10 mouse cellular contexts compared by ENCODE assay signal in genomic region chr7:44373460-44373859, GRCm38 (mm10). TPM values are rescaled to one million over a fixed set of nuclear protein-coding genes. Genes with fewer than 3 reads are reported as not detected.
A peak's percentile ranks its signal among the peaks of the same experiment; 100 is the strongest.
DNase-seq lines count a peak whose midpoint lies in the region; ATAC-seq and TF ChIP-seq lines count a peak whose summit lies in the region.
"Had no signal": no experiment of that assay in that cellular context is flagged by ENCODE, and none has a peak within 500 bp of the region (broad histone marks: within the 10 kb centered on the region; RNA-seq: fewer than 3 reads in every experiment).

No protein-coding gene starts in this region.

- TF ChIP-seq EP300 in heart, adult 2 months (IDR thresholded peaks at IDR 0.05; ENCODE audit: insufficient read depth, low read depth, low read length) = no peak
- no peak for TF ChIP-seq EP300 in CH12.LX (IDR thresholded peaks at IDR 0.05; ENCODE audit: low read length)

- peak overlapping the region; percentile 80 for H3K27ac ChIP-seq in heart, adult 2 months
- no peak overlapping the region for H3K27ac ChIP-seq in CH12.LX (ENCODE audit: insufficient read depth, low read depth)
- H3K27ac ChIP-seq in forebrain, embryonic 14.5 days (ENCODE audit: low read depth, low read length) = no peak overlapping the region
- H3K27ac ChIP-seq in liver, embryonic 15.5 days (replicated peaks) = no peak overlapping the region

- dilution Hi-C loops in CH12.LX (cut with MboI; ENCODE audit: extremely low pct_ligation_motif_present, extremely low pct_unique_long_range_greater_than_20kb, low sequenced_read_pairs) = no loop called here

- H3K4me1 ChIP-seq in heart, adult 2 months (ENCODE audit: control insufficient read depth, insufficient read depth, low read length) = no peaks in the 10 kb centered on the region; the same call in 1 of the 2 replicates
- peaks cover 0 to 21% of the 10 kb centered on the region in 2 experiments; a peak in 2 of 4 replicates for H3K4me1 ChIP-seq in CH12.LX (ENCODE audit: control insufficient read depth in 1 of 2, insufficient read depth in 2 of 2)
- peaks cover 7% of the 10 kb centered on the region for H3K4me1 ChIP-seq in forebrain, embryonic 14.5 days (ENCODE audit: control insufficient read depth, insufficient read depth, low read length)
- H3K4me1 ChIP-seq in liver, embryonic 15.5 days (replicated peaks) = peaks cover 22% of the 10 kb centered on the region

- H3K4me2 ChIP-seq in CH12.LX (ENCODE audit: insufficient read depth, low read depth, poor library complexity, severe bottlenecking) = peak overlapping the region; percentile 79
- H3K4me2 ChIP-seq in forebrain, embryonic 14.5 days (ENCODE audit: low read length) = peak overlapping the region; percentile 80
- peak overlapping the region; percentile 82 for H3K4me2 ChIP-seq in liver, embryonic 15.5 days

- no peak for DNase-seq in heart, adult 2 months
- no peak for DNase-seq in heart, postnatal 4 days
- no peak for DNase-seq in CH12.LX (ENCODE audit: extremely low read depth)
- DNase-seq in forebrain, embryonic 14.5 days (ENCODE audit: low spot score) = no peak
- no peak for DNase-seq in T-cell, adult 2 months (ENCODE audit: low spot score)
- no peak for DNase-seq in gastrocnemius, postnatal 10 days
- no peak for DNase-seq in adrenal gland, postnatal 36 days

- no peaks in the 10 kb centered on the region for H3K36me3 ChIP-seq in heart, adult 2 months (ENCODE audit: control insufficient read depth, insufficient read depth, low read length)
- H3K36me3 ChIP-seq in CH12.LX (replicated peaks in 1 of 2; ENCODE audit: control insufficient read depth in 1 of 2, insufficient read depth in 1 of 2, low read length in 1 of 2) = no peaks in the 10 kb centered on the region
- H3K36me3 ChIP-seq in forebrain, embryonic 14.5 days (ENCODE audit: control insufficient read depth, insufficient read depth, low read length) = no peaks in the 10 kb centered on the region
- no peaks in the 10 kb centered on the region for H3K36me3 ChIP-seq in liver, embryonic 15.5 days (replicated peaks)

- in situ Hi-C loops in CH12.LX (cut with MboI; ENCODE audit: low pct_ligation_motif_present, low pct_unique_long_range_greater_than_20kb, low sequenced_read_pairs) = no loop called here

- whole genome bisulfite sequencing in heart, adult 2 months = 9% methylated on average over 7 of the region's 7 CpGs
- WGBS in forebrain, embryonic 14.5 days = 15% methylated on average over 7 of the region's 7 CpGs
- WGBS in liver, embryonic 15.5 days (ENCODE audit: insufficient replicate concordance) = 8% methylated on average over 7 of the region's 7 CpGs

- no peaks in the 10 kb centered on the region for H3K79me2 ChIP-seq in heart, adult 2 months (replicated peaks; ENCODE audit: control insufficient read depth, insufficient read depth, low read length)
- no peaks in the 10 kb centered on the region for H3K79me2 ChIP-seq in CH12.LX (replicated peaks; ENCODE audit: control insufficient read depth, extremely low read depth, insufficient read depth, poor library complexity, severe bottlenecking)

- no peak for TF ChIP-seq CTCF in heart, adult 2 months (IDR thresholded peaks at IDR 0.05)
- no peak for TF ChIP-seq CTCF in CH12.LX (conservative IDR thresholded peaks at IDR 0.05 in 1 of 2, IDR thresholded peaks at IDR 0.05 in 1 of 2; ENCODE audit: low read depth in 2 of 2, low read length in 2 of 2)

- peaks cover 4% of the 10 kb centered on the region for H3K9me3 ChIP-seq in CH12.LX (replicated peaks; ENCODE audit: low read length)
- no peaks in the 10 kb centered on the region for H3K9me3 ChIP-seq in forebrain, embryonic 14.5 days (replicated peaks; ENCODE audit: control insufficient read depth, low read length)
- H3K9me3 ChIP-seq in liver, embryonic 15.5 days (replicated peaks) = no peaks in the 10 kb centered on the region

- H3K4me3 ChIP-seq in heart, adult 2 months = peak overlapping the region; percentile 58
- H3K4me3 ChIP-seq in CH12.LX (replicated peaks in 1 of 3; ENCODE audit: low read depth in 2 of 3, low read length in 2 of 3, poor library complexity in 1 of 3) = peak overlapping the region; percentile 46 to 69 (median 68)
- peak overlapping the region; percentile 57 for H3K4me3 ChIP-seq in forebrain, embryonic 14.5 days (ENCODE audit: low read depth, low read length)
- peak overlapping the region; percentile 63 for H3K4me3 ChIP-seq in liver, embryonic 15.5 days (replicated peaks)

- no peaks in the 10 kb centered on the region for H3K27me3 ChIP-seq in heart, adult 2 months (ENCODE audit: control insufficient read depth, insufficient read depth, low read length)
- H3K27me3 ChIP-seq in CH12.LX (replicated peaks) = peaks cover 26% of the 10 kb centered on the region
- H3K27me3 ChIP-seq in forebrain, embryonic 14.5 days (replicated peaks; ENCODE audit: control insufficient read depth, insufficient read depth, low read length) = no peaks in the 10 kb centered on the region
- peaks cover 8% of the 10 kb centered on the region; the same call in 1 of the 2 replicates for H3K27me3 ChIP-seq in liver, embryonic 15.5 days

- peak overlapping the region; percentile 69 for H3K9ac ChIP-seq in heart, adult 2 months (ENCODE audit: low read depth, low read length)
- H3K9ac ChIP-seq in CH12.LX (ENCODE audit: insufficient read depth, low read depth) = peak overlapping the region; percentile 20; the same call in 1 of the 2 replicates
- peak overlapping the region; percentile 37; the same call in 1 of the 2 replicates for H3K9ac ChIP-seq in forebrain, embryonic 14.5 days (ENCODE audit: low read length)
- H3K9ac ChIP-seq in liver, embryonic 15.5 days = 0 out of 2 replicates have a peak overlapping the region, but pooled peaks have one; percentile 15

- peak; percentile 37 for ATAC-seq in forebrain, embryonic 14.5 days
- ATAC-seq in liver, embryonic 15.5 days (ENCODE audit: insufficient read depth) = no peak; the same call in 1 of the 2 replicates

- intact Hi-C loops in heart, adult 2 months (cut with DNase I) = loop anchor here (5.0 to 10.0 kb wide), 3 partner anchors 179 to 699 kb away; partner anchors contain the start of genes Atf5, Ctu1, Il4i1 and Nr1h2

- TF ChIP-seq POLR2A in heart, adult 2 months (IDR thresholded peaks at IDR 0.05; ENCODE audit: insufficient read depth, low read depth, low read length) = no peak
- TF ChIP-seq POLR2A in CH12.LX (IDR thresholded peaks at IDR 0.05; ENCODE audit: low read depth, low read length) = no peak

- TF ChIP-seq RAD21 in CH12.LX (IDR thresholded peaks at IDR 0.05; ENCODE audit: low read depth, low read length) = no peak

TF ChIP-seq in CH12.LX, 34 proteins besides CTCF, POLR2A, EP300 and RAD21:
- 0 out of 2 replicates have a peak, but pooled peaks have one; percentile 16 for TF ChIP-seq MAZ (IDR thresholded peaks at IDR 0.05; ENCODE audit: low read depth, low read length)
- no peak for TF ChIP-seq SIN3A (IDR thresholded peaks at IDR 0.05; ENCODE audit: low read length)
- TF ChIP-seq MXI1 (IDR thresholded peaks at IDR 0.05; ENCODE audit: low read depth, low read length) = peak; percentile 2; the same call in 1 of the 2 replicates
- no peak for TF ChIP-seq ZNF384 (IDR thresholded peaks at IDR 0.05; ENCODE audit: low read depth, low read length)

RNA-seq across cellular contexts. Expression of gene Syt3, which starts 10.4 kb away (rescaled TPM):
- total RNA-seq in heart, adult 2 months (2021) = 1 to 10 TPM; 1.4 to 2.5 TPM
- polyA plus RNA-seq in heart, adult 2 months (2012; rRNA removed) = 3.1 and 3.2 TPM in 2 replicates
- 1 to 10 TPM in 1 of 2 experiments, under 1 TPM in 1; 0.88 to 1.4 TPM for total RNA-seq in heart, postnatal 4 days (2021)
- total RNA-seq in CH12.LX (2012; rRNA removed) (0.08 and 0.17 TPM in 2 replicates), CH12.LX (2014; rRNA removed) (0.11 TPM in 1 of 2 replicates, not detected in the other)
- 0.30 TPM in 1 of 2 replicates, not detected in the other for polyA plus RNA-seq in CH12.LX (2012; ENCODE audit: insufficient read length, low read depth)
- 19.0 and 25.3 TPM in 2 replicates for polyA plus RNA-seq in forebrain, embryonic 14.5 days (2014; fragmentation: Nextera tagmentation; extraction: Ambion mirVana)
- not detected in 2 replicates for polyA plus RNA-seq in liver, embryonic 15.5 days (2015; fragmentation: Nextera tagmentation; extraction: Ambion mirVana)
- under 1 TPM; 0.38 to 0.41 TPM for total RNA-seq in gastrocnemius, postnatal 10 days (2021)
- total RNA-seq in adrenal gland, postnatal 36 days (2021) = 1 to 10 TPM; 3.0 to 4.7 TPM
- total RNA-seq: neutrophil, adult 5-6 weeks had no signal
- polyA plus RNA-seq: C2C12 had no signal

RNA-seq across cellular contexts. Expression of gene 1700008O03Rik, which starts 12.2 kb away (rescaled TPM):
- under 1 TPM; 0.21 to 0.25 TPM for total RNA-seq in heart, adult 2 months (2021)
- polyA plus RNA-seq in heart, adult 2 months (2012; rRNA removed) = 0.12 and 0.47 TPM in 2 replicates
- total RNA-seq in heart, postnatal 4 days (2021) = not detected
- total RNA-seq in CH12.LX (2012; rRNA removed) (0.17 and 0.81 TPM in 2 replicates), CH12.LX (2014; rRNA removed) (not detected in 2 replicates)
- 0.74 and 1.7 TPM in 2 replicates for polyA plus RNA-seq in CH12.LX (2012; ENCODE audit: insufficient read length, low read depth)
- 0.63 and 0.86 TPM in 2 replicates for polyA plus RNA-seq in forebrain, embryonic 14.5 days (2014; fragmentation: Nextera tagmentation; extraction: Ambion mirVana)
- polyA plus RNA-seq in liver, embryonic 15.5 days (2015; fragmentation: Nextera tagmentation; extraction: Ambion mirVana) = 0.16 TPM in 1 of 2 replicates, not detected in the other
- total RNA-seq in gastrocnemius, postnatal 10 days (2021) = not detected
- under 1 TPM; 0.63 to 0.99 TPM for total RNA-seq in adrenal gland, postnatal 36 days (2021)
- total RNA-seq: neutrophil, adult 5-6 weeks had no signal

RNA-seq across cellular contexts. Expression of gene Lrrc4b, which starts 55.4 kb away (rescaled TPM):
- 10 to 100 TPM; 30.1 to 34.1 TPM for total RNA-seq in heart, adult 2 months (2021)
- 33.2 and 36.2 TPM in 2 replicates for polyA plus RNA-seq in heart, adult 2 months (2012; rRNA removed)
- 10 to 100 TPM; 50.2 to 51.9 TPM for total RNA-seq in heart, postnatal 4 days (2021)
- 0.04 TPM in 1 of 2 replicates, not detected in the other for total RNA-seq in CH12.LX (2012; rRNA removed)
- not detected in 2 replicates for total RNA-seq in CH12.LX (2014; rRNA removed)
- polyA plus RNA-seq in CH12.LX (2012; ENCODE audit: insufficient read length, low read depth) = not detected in 2 replicates
- 20.8 and 22.1 TPM in 2 replicates for polyA plus RNA-seq in forebrain, embryonic 14.5 days (2014; fragmentation: Nextera tagmentation; extraction: Ambion mirVana)
- 0.03 TPM in 1 of 2 replicates, not detected in the other for polyA plus RNA-seq in liver, embryonic 15.5 days (2015; fragmentation: Nextera tagmentation; extraction: Ambion mirVana)
- total RNA-seq in gastrocnemius, postnatal 10 days (2021) = 1 to 10 TPM; 1.9 to 2.5 TPM
- total RNA-seq in adrenal gland, postnatal 36 days (2021) = 1 to 10 TPM; 3.9 to 4.9 TPM
- total RNA-seq: neutrophil, adult 5-6 weeks had no signal
- polyA plus RNA-seq: C2C12 had no signal

Comparison
In these comparisons a context has a peak if more than half of its experiments do, and no peak if none do; other contexts are left out.
1. H3K9ac ChIP-seq: peak in every context shown above with its lines; median percentile 69 in heart, adult 2 months; 37 in forebrain, embryonic 14.5 days; 20 in CH12.LX; 15 in liver, embryonic 15.5 days.
2. RNA of gene Lrrc4b, which starts 55.4 kb away (total RNA-seq): 50.2 to 51.9 TPM in heart, postnatal 4 days and 30.1 to 34.1 TPM in heart, adult 2 months; 3.9 to 4.9 TPM in adrenal gland, postnatal 36 days, 1.9 to 2.5 TPM in gastrocnemius, postnatal 10 days and 0.04 TPM in CH12.LX; every median in the first group is over 4 times any median in the second.
3. Peak in every context shown above with its lines, with median percentiles within 50 percentile points of each other: H3K4me3 ChIP-seq and H3K4me2 ChIP-seq.